Comparison of ENCODE assay signal across 17 mouse cellular contexts in genomic region chr3:35343936-35344335, GRCm38 (mm10).
"Had no signal": no experiment of that assay in that cellular context is flagged by ENCODE, and none has a peak within 500 bp of the region (broad histone marks: within the 10 kb centered on the region; RNA-seq: fewer than 3 reads in every experiment).

No protein-coding gene starts in this region.

- DNase-seq: liver, postnatal 0 days; lung, adult 2 months; lung, postnatal 14 days; lung, postnatal 36 days; right cerebral cortex, postnatal 14 days; thymus, adult 2 months; thymus, postnatal 25 days; thymus, postnatal 4 days had no signal

- H3K4me3 ChIP-seq: lung, embryonic 15.5 days; megakaryocyte, embryonic 14.5 days; midbrain, embryonic 13.5 days; midbrain, embryonic 15.5 days; neural tube, embryonic 12.5 days; stomach, embryonic 15.5 days had no signal

- H3K36me3 ChIP-seq: lung, embryonic 15.5 days; midbrain, embryonic 13.5 days; midbrain, embryonic 15.5 days; neural tube, embryonic 12.5 days; stomach, embryonic 15.5 days had no signal

- H3K9ac ChIP-seq: liver, postnatal 0 days; lung, embryonic 15.5 days; midbrain, embryonic 13.5 days; midbrain, embryonic 15.5 days; neural tube, embryonic 12.5 days; stomach, embryonic 15.5 days had no signal

- H3K27me3 ChIP-seq: lung, embryonic 15.5 days; midbrain, embryonic 13.5 days; midbrain, embryonic 15.5 days; neural tube, embryonic 12.5 days; stomach, embryonic 15.5 days had no signal

- ATAC-seq: liver, postnatal 0 days; lung, postnatal 0 days; midbrain, embryonic 13.5 days; midbrain, embryonic 15.5 days had no signal

- H3K27ac ChIP-seq: lung, embryonic 15.5 days; macrophage; midbrain, embryonic 15.5 days; neural tube, embryonic 12.5 days; stomach, embryonic 15.5 days; stomach, postnatal 0 days had no signal

- H3K9me3 ChIP-seq: lung, embryonic 15.5 days; midbrain, embryonic 13.5 days; midbrain, embryonic 15.5 days; neural tube, embryonic 12.5 days; stomach, embryonic 15.5 days had no signal

- H3K4me2 ChIP-seq: lung, embryonic 15.5 days; midbrain, embryonic 13.5 days; midbrain, embryonic 15.5 days; neural tube, embryonic 12.5 days; stomach, embryonic 15.5 days had no signal

- H3K4me1 ChIP-seq: megakaryocyte, embryonic 14.5 days; stomach, embryonic 15.5 days had no signal
